12 mouse cellular contexts compared by ENCODE assay signal in genomic region chr1:55221352-55221751, GRCm38 (mm10). TPM values are rescaled to one million over a fixed set of nuclear protein-coding genes. Genes with fewer than 3 reads are reported as not detected.
DNase-seq lines count a peak whose midpoint lies in the region; ATAC-seq and TF ChIP-seq lines count a peak whose summit lies in the region.
"Had no signal": no experiment of that assay in that cellular context is flagged by ENCODE, and none has a peak within 500 bp of the region (broad histone marks: within the 10 kb centered on the region; RNA-seq: fewer than 3 reads in every experiment).

No protein-coding gene starts in this region.

- H3K4me2 ChIP-seq in forebrain, embryonic 14.5 days (ENCODE audit: low read length), result no peak overlapping the region
- H3K4me2 ChIP-seq in forebrain, embryonic 13.5 days, result no peak overlapping the region
- H3K4me2 ChIP-seq in lung, embryonic 14.5 days, result no peak overlapping the region
- H3K4me2 ChIP-seq in lung, postnatal 0 days (replicated peaks; ENCODE audit: low read depth, low read length), result 0 out of 2 replicates have a peak overlapping the region, but pooled peaks have one; percentile 9
- H3K4me2 ChIP-seq: hindbrain, embryonic 13.5 days; liver, embryonic 12.5 days; midbrain, embryonic 15.5 days had no signal

- 0 out of 2 replicates have a peak overlapping the region, but pooled peaks have one; percentile 2 for H3K9ac ChIP-seq in forebrain, embryonic 14.5 days (ENCODE audit: low read length)
- H3K9ac ChIP-seq in forebrain, embryonic 13.5 days, result no peak overlapping the region
- no peak overlapping the region for H3K9ac ChIP-seq in lung, embryonic 14.5 days
- no peak overlapping the region for H3K9ac ChIP-seq in lung, postnatal 0 days (replicated peaks; ENCODE audit: low read depth)
- H3K9ac ChIP-seq: hindbrain, embryonic 13.5 days; liver, embryonic 12.5 days; midbrain, embryonic 15.5 days had no signal

- H3K9me3 ChIP-seq in forebrain, embryonic 14.5 days (replicated peaks; ENCODE audit: control insufficient read depth, low read length), result no peaks in the 10 kb centered on the region
- no peaks in the 10 kb centered on the region for H3K9me3 ChIP-seq in forebrain, embryonic 13.5 days (replicated peaks)
- H3K9me3 ChIP-seq in lung, embryonic 14.5 days (ENCODE audit: low read depth, low read length), result no peaks in the 10 kb centered on the region
- no peaks in the 10 kb centered on the region for H3K9me3 ChIP-seq in lung, postnatal 0 days (ENCODE audit: low read length)
- H3K9me3 ChIP-seq: hindbrain, embryonic 13.5 days; liver, embryonic 12.5 days; midbrain, embryonic 15.5 days had no signal

- peaks cover 8% of the 10 kb centered on the region; the same call in 1 of the 2 replicates for H3K4me1 ChIP-seq in forebrain, embryonic 14.5 days (ENCODE audit: control insufficient read depth, insufficient read depth, low read length)
- peaks cover 48% of the 10 kb centered on the region for H3K4me1 ChIP-seq in forebrain, embryonic 13.5 days
- peaks cover 21% of the 10 kb centered on the region; the same call in 1 of the 2 replicates for H3K4me1 ChIP-seq in lung, embryonic 14.5 days (ENCODE audit: insufficient read depth)
- peaks cover 9% of the 10 kb centered on the region; the same call in 1 of the 2 replicates for H3K4me1 ChIP-seq in lung, postnatal 0 days (ENCODE audit: insufficient read depth, low read depth, low read length)
- H3K4me1 ChIP-seq: liver, embryonic 12.5 days had no signal

- no peak overlapping the region for H3K4me3 ChIP-seq in forebrain, embryonic 14.5 days (ENCODE audit: low read depth, low read length)
- no peak overlapping the region for H3K4me3 ChIP-seq in forebrain, embryonic 13.5 days
- H3K4me3 ChIP-seq in lung, embryonic 14.5 days (ENCODE audit: low read depth, low read length), result no peak overlapping the region
- no peak overlapping the region for H3K4me3 ChIP-seq in lung, postnatal 0 days (ENCODE audit: low read depth, low read length)
- H3K4me3 ChIP-seq: hindbrain, embryonic 13.5 days; liver, embryonic 12.5 days; midbrain, embryonic 15.5 days had no signal

- ATAC-seq in forebrain, embryonic 14.5 days, result no peak
- no peak for ATAC-seq in forebrain, embryonic 13.5 days
- ATAC-seq in lung, embryonic 14.5 days (ENCODE audit: insufficient read depth), result no peak
- ATAC-seq in lung, postnatal 0 days, result 0 out of 2 replicates have a peak, but pooled peaks have one; percentile 18
- ATAC-seq: liver, embryonic 12.5 days; midbrain, embryonic 15.5 days had no signal

- H3K27ac ChIP-seq in forebrain, embryonic 14.5 days (ENCODE audit: low read depth, low read length), result no peak overlapping the region
- no peak overlapping the region for H3K27ac ChIP-seq in forebrain, embryonic 13.5 days
- H3K27ac ChIP-seq in lung, embryonic 14.5 days (ENCODE audit: low read depth), result no peak overlapping the region
- H3K27ac ChIP-seq in lung, postnatal 0 days (ENCODE audit: low read length), result no peak overlapping the region
- H3K27ac ChIP-seq: hindbrain, embryonic 13.5 days; liver, embryonic 12.5 days; midbrain, embryonic 15.5 days had no signal

- H3K27me3 ChIP-seq in forebrain, embryonic 14.5 days (replicated peaks; ENCODE audit: control insufficient read depth, insufficient read depth, low read length), result no peaks in the 10 kb centered on the region
- H3K27me3 ChIP-seq in forebrain, embryonic 13.5 days, result no peaks in the 10 kb centered on the region
- no peaks in the 10 kb centered on the region for H3K27me3 ChIP-seq in lung, embryonic 14.5 days (ENCODE audit: insufficient read depth, low read length)
- no peaks in the 10 kb centered on the region for H3K27me3 ChIP-seq in lung, postnatal 0 days (replicated peaks; ENCODE audit: insufficient read depth, low read length)
- H3K27me3 ChIP-seq: midbrain, embryonic 15.5 days had no signal

- TF ChIP-seq CTCF in lung, embryonic 14.5 days (IDR thresholded peaks at IDR 0.05; ENCODE audit: low read depth), result no peak
- no peak for TF ChIP-seq CTCF in lung, postnatal 0 days (IDR thresholded peaks at IDR 0.05)

- 58% methylated on average over 4 of the region's 4 CpGs for WGBS in forebrain, embryonic 14.5 days
- 61% methylated on average over 4 of the region's 4 CpGs for WGBS in forebrain, embryonic 13.5 days
- WGBS in lung, embryonic 14.5 days, result 56% methylated on average over 4 of the region's 4 CpGs
- 52% methylated on average over 4 of the region's 4 CpGs for WGBS in lung, postnatal 0 days

- no peaks in the 10 kb centered on the region for H3K36me3 ChIP-seq in forebrain, embryonic 14.5 days (ENCODE audit: control insufficient read depth, insufficient read depth, low read length)
- no peaks in the 10 kb centered on the region for H3K36me3 ChIP-seq in forebrain, embryonic 13.5 days (ENCODE audit: poor library complexity, severe bottlenecking)
- no peaks in the 10 kb centered on the region for H3K36me3 ChIP-seq in lung, embryonic 14.5 days (ENCODE audit: insufficient read depth)
- H3K36me3 ChIP-seq in lung, postnatal 0 days (ENCODE audit: insufficient read depth, low read length), result no peaks in the 10 kb centered on the region
- H3K36me3 ChIP-seq: hindbrain, embryonic 13.5 days; liver, embryonic 12.5 days; midbrain, embryonic 15.5 days had no signal

- no peak for TF ChIP-seq EP300 in lung, postnatal 0 days (IDR thresholded peaks at IDR 0.05)

- peak; percentile 55 for DNase-seq in forebrain, embryonic 14.5 days (ENCODE audit: low spot score)
- peak; percentile 69 for DNase-seq in lung, embryonic 14.5 days
- DNase-seq in lung, postnatal 4 days, result no peak
- peak; percentile 50 for DNase-seq in heart, adult 8-10 months (ENCODE audit: low spot score)
- DNase-seq in lung, postnatal 0 days (ENCODE audit: low spot score), result peak; percentile 61
- DNase-seq in gastrocnemius, postnatal 4 days (ENCODE audit: low spot score in 2 of 2), result no peak
- no peak for DNase-seq in adrenal gland, postnatal 4 days (ENCODE audit: low spot score in 2 of 2)
- DNase-seq: right cerebral cortex, postnatal 25 days had no signal

RNA-seq across cellular contexts. Expression of gene Rftn2, which starts 5.2 kb away (rescaled TPM):
- 12.1 and 12.2 TPM in 2 replicates for polyA plus RNA-seq in forebrain, embryonic 14.5 days (2014; fragmentation: Nextera tagmentation; extraction: Ambion mirVana)
- polyA plus RNA-seq in forebrain, embryonic 13.5 days (2015; fragmentation: Nextera tagmentation; extraction: Ambion mirVana), result 10.7 and 11.1 TPM in 2 replicates
- 12.1 and 12.6 TPM in 2 replicates for polyA plus RNA-seq in lung, embryonic 14.5 days (2014; fragmentation: Nextera tagmentation; extraction: Ambion mirVana)
- total RNA-seq in heart, adult 8-10 months (2022), result 10 to 100 TPM in 3 of 4 experiments, 1 to 10 TPM in 1; 9.1 to 13.3 (median 11.2) TPM
- polyA plus RNA-seq in lung, postnatal 0 days (2015; fragmentation: Nextera tagmentation; extraction: Ambion mirVana), result 13.6 and 13.9 TPM in 2 replicates
- 10 to 100 TPM; 23.9 to 25.8 TPM for total RNA-seq in gastrocnemius, postnatal 4 days (2021)
- 10 to 100 TPM; 32.7 to 33.0 TPM for total RNA-seq in adrenal gland, postnatal 4 days (2021)

RNA-seq across cellular contexts. Expression of gene Mars2, which starts 15.6 kb away (rescaled TPM):
- 3.0 and 4.5 TPM in 2 replicates for polyA plus RNA-seq in forebrain, embryonic 14.5 days (2014; fragmentation: Nextera tagmentation; extraction: Ambion mirVana)
- polyA plus RNA-seq in forebrain, embryonic 13.5 days (2015; fragmentation: Nextera tagmentation; extraction: Ambion mirVana), result 3.4 and 3.8 TPM in 2 replicates
- 2.9 and 3.3 TPM in 2 replicates for polyA plus RNA-seq in lung, embryonic 14.5 days (2014; fragmentation: Nextera tagmentation; extraction: Ambion mirVana)
- total RNA-seq in heart, adult 8-10 months (2022), result 1 to 10 TPM; 4.5 to 5.3 (median 4.7) TPM
- polyA plus RNA-seq in lung, postnatal 0 days (2015; fragmentation: Nextera tagmentation; extraction: Ambion mirVana), result 1.3 and 1.4 TPM in 2 replicates
- 1 to 10 TPM; 4.2 to 5.0 TPM for total RNA-seq in gastrocnemius, postnatal 4 days (2021)
- 1 to 10 TPM; 5.2 to 6.0 TPM for total RNA-seq in adrenal gland, postnatal 4 days (2021)

Comparison
In these comparisons a context has a peak if more than half of its experiments do, and no peak if none do; other contexts are left out.
1. DNase-seq: peak in forebrain, embryonic 14.5 days (single experiment), lung, embryonic 14.5 days (single experiment), heart, adult 8-10 months (single experiment) and lung, postnatal 0 days (single experiment); none in lung, postnatal 4 days (0 of 2), gastrocnemius, postnatal 4 days (0 of 2) and adrenal gland, postnatal 4 days (0 of 2).